Mouse (Mus musculus) limb, embryonic 14.5 days (tissue): ENCODE measurements around the gene Kank1. TPM values are rescaled to one million over a fixed set of nuclear protein-coding genes. Genes with fewer than 3 reads are reported as not detected.

ENCODE experiments used
- ATAC-seq: fragments of 200-750 bp; cut with Nextera tagmentation; 2 replicates; pipeline ENCODE4 v1.8.0; 2017; ENCODE audit warnings: low read depth, moderate number of reproducible peaks, moderate TSS enrichment; ENCODE audit not compliant: low FRiP score
- DNase-seq: peaks from one replicate; pipeline ENCODE4 v3.0.0-alpha.2; 2015; ENCODE audit warnings: low spot score
- H3K27ac ChIP-seq: fragments of 300-500 bp; sonication (generic); replicated peaks from 2 replicates; pipeline ENCODE4 v1.5.1; 2014; ENCODE audit warnings: low read depth, mild to moderate bottlenecking, low read length, moderate library complexity, mixed read lengths
- H3K27me3 ChIP-seq: fragments of 300-500 bp; sonication (generic); 2 replicates; pipeline ENCODE4 v1.6.1; 2014; ENCODE audit warnings: low read length, mixed read lengths; ENCODE audit not compliant: control insufficient read depth, insufficient read depth
- H3K36me3 ChIP-seq: fragments of 300-500 bp; sonication (generic); 2 replicates; pipeline ENCODE4 v1.6.1; 2014; ENCODE audit warnings: mild to moderate bottlenecking, low read length, moderate library complexity, mixed read lengths; ENCODE audit not compliant: control insufficient read depth, insufficient read depth
- H3K4me1 ChIP-seq: fragments of 300-500 bp; sonication (generic); 2 replicates; pipeline ENCODE4 v1.6.1; 2014; ENCODE audit warnings: antibody characterized with exemption, low read length, mixed read lengths; ENCODE audit not compliant: control insufficient read depth, insufficient read depth
- H3K4me2 ChIP-seq: fragments of 300-500 bp; sonication (generic); replicated peaks from 2 replicates; pipeline ENCODE4 v1.6.1; 2014; ENCODE audit warnings: low read depth, mild to moderate bottlenecking, low read length, moderate library complexity; ENCODE audit not compliant: severe bottlenecking
- H3K4me3 ChIP-seq: fragments of 300-500 bp; sonication (generic); replicated peaks from 2 replicates; pipeline ENCODE4 v1.5.1; 2014; ENCODE audit warnings: low read length
- H3K9ac ChIP-seq: fragments of 300-500 bp; sonication (generic); 2 replicates; pipeline ENCODE4 v1.6.1; 2014; ENCODE audit warnings: mild to moderate bottlenecking, low read depth, low read length, moderate library complexity; ENCODE audit not compliant: severe bottlenecking
- H3K9me3 ChIP-seq: fragments of 300-500 bp; sonication (generic); 2 replicates; pipeline ENCODE4 v1.6.1; 2016; ENCODE audit warnings: low read length; ENCODE audit not compliant: control insufficient read depth
- POLR2A ChIP-seq: fragments of 200-500 bp; IDR thresholded peaks from 2 replicates; pipeline ENCODE4 v1.8.0; 2012; ENCODE audit warnings: inconsistent platforms, mild to moderate bottlenecking, moderate library complexity, borderline replicate concordance; ENCODE audit not compliant: insufficient read depth, insufficient read length; ENCODE audit errors: extremely low read depth
- WGBS: fragments of 180-500 bp; shearing (Covaris S2); extraction: QIAGEN DNeasy Blood & Tissue Kit; methylation state at CpG from one replicate; pipeline ENCODE4 v1.1.7; 2014; 5-methylcytosine and 5-hydroxymethylcytosine counted together
- polyA plus RNA-seq, 2 experiments: library from polyadenylated mRNA; depleted of rRNA in 1 of 2; stranded (reverse) in 1 of 2; unstranded in 1 of 2; fragments of >200 nt; fragmentation: Nextera tagmentation in 1 of 2; extraction: Ambion mirVana in 1 of 2; gene quantifications; 2 replicates each; pipeline versions ENCODE4 v1.2.1 to v1.2.3; 2012 to 2014

The Kank1 gene
- polyA plus RNA-seq, 2 experiments = 26.0 to 38.2 TPM

DNA sequence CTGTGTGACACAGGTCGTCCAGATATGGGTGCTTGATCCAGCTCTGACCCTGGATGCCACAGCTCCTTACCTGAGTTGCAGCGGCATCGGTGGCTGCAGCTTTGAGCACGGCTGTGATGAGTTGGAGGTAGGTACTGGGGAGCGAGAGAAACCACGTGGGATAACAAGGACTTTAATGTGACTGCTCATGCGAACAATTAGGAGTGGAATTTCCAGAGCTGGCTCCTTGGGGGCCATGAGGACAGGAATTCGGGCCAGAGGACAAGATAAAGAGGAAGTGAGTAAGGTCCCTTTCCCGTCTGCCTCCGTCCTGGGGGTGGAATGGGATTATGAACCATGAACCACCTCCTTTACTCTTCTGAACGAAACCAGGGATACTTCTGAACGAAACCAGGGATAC lies 129.8 kb downstream of the Kank1 start:
- Histone ChIP-seq H3K9ac (no peak overlapping the region), H3K4me2 (no peak overlapping the region), H3K27me3 (no peaks in the 10 kb centered on the region), H3K4me3 (no peak overlapping the region), H3K36me3 (no peaks in the 10 kb centered on the region), H3K27ac (no peak overlapping the region), H3K9me3 (no peaks in the 10 kb centered on the region), H3K4me1 (peaks cover 5% of the 10 kb centered on the region; the same call in 1 of the 2 replicates)
- TF ChIP-seq POLR2A = no peak
- ATAC-seq (no peak), DNase-seq (no peak)
- WGBS = 72% methylated on average over 12 of the region's 12 CpGs

DNA sequence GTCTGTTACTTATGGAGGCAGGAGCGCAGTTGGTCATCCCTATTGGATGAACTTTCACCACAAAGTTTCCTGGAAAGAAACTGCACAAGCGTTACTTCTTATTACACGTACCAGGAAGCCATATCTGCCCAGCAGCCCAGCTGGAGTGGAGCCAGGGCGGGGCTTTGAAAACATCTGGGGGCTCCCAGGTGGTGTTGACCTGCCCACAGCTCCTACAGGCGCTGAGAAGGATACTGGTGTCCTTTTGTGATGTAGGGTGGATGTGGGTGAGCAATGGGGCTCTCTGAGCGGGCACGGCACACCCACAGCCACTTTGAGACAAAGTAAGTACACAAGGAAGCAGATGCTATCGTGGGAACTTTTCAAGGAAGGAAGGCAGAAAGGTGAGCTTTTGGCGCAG lies 133.7 kb downstream of the Kank1 start:
- ATAC-seq (no peak), DNase-seq (no peak)
- H3K4me2 ChIP-seq = no peak overlapping the region
- no peak overlapping the region for H3K27ac ChIP-seq
- no peak for TF ChIP-seq POLR2A
- no peaks in the 10 kb centered on the region for H3K36me3 ChIP-seq
- H3K4me3 ChIP-seq = no peak overlapping the region
- H3K9me3 ChIP-seq = no peaks in the 10 kb centered on the region
- H3K27me3 ChIP-seq = no peaks in the 10 kb centered on the region
- H3K9ac ChIP-seq = no peak overlapping the region
- H3K4me1 ChIP-seq = peaks cover 17% of the 10 kb centered on the region
- 91% methylated on average over 9 of the region's 9 CpGs for WGBS

DNA sequence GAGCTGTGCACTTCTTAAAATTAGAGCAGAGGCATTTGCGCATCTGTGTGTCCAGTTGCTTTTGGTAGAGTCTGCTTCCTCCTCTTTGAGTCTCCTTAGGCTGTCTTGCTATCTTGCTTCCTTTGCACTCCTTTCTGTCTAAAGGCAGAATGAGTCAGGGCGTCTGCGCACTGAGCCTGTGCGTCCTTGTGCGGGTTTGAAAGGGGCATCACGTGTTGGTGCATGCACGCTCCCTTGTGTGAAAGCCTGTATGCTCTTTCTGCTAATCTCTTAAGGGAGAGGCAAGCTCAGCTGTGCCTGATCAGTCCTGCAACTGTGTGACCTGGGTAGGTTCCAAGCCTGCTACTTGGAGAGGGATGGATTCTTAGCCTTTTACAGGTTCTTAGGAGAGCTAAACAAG lies 136.0 kb downstream of the Kank1 start:
- ATAC-seq = no peak
- H3K27ac ChIP-seq = no peak overlapping the region
- no peak overlapping the region for H3K4me3 ChIP-seq
- H3K4me2 ChIP-seq = no peak overlapping the region
- 77% methylated on average over 7 of the region's 7 CpGs for WGBS
- H3K4me1 ChIP-seq = peaks cover 24% of the 10 kb centered on the region
- no peak for DNase-seq
- TF ChIP-seq POLR2A = no peak
- no peaks in the 10 kb centered on the region for H3K9me3 ChIP-seq
- H3K36me3 ChIP-seq = no peaks in the 10 kb centered on the region
- no peaks in the 10 kb centered on the region for H3K27me3 ChIP-seq
- no peak overlapping the region for H3K9ac ChIP-seq

DNA sequence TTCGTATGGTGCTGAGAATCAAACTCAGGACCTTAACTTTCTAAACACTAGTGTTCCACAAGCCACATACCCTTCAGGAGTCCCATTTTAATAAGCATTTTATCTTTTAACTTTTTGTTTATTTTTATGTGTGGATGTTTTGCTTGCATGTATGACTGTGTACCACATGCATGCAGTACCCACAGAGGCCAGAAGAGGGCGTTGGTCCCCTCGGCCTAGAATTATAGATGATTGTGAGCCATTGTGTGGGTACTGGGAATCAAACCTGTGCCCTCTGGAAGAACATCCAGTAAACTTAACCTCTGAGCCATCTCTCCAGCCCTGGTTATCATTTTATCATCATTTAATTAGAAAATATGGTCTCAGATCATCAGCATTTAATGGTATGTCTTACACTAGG lies 136.8 kb downstream of the Kank1 start:
- 69% methylated on average over 3 of the region's 3 CpGs for WGBS
- no peak overlapping the region for H3K9ac ChIP-seq

DNA sequence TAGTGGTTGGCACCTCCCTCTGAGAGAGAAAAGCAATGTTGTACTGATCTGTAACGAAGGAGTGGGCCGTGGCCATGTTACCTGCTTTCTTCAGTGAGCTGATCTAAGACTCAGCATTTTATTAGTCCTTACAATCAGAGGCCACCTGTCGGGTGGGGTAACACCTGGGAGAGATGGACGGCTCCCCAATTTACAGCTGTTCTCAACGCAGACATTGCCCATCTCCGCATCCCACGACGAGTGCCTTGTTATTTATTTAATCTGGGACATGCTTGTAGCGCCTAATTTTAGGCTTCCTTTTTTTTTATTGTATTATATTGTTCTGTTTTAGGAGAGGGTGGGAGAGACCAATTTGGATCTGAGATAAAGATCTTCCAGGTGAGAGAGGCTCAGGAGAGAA lies 137.4 kb downstream of the Kank1 start:
- ATAC-seq (no peak), DNase-seq (no peak)
- Histone ChIP-seq H3K4me3 (no peak overlapping the region), H3K4me2 (no peak overlapping the region), H3K9ac (no peak overlapping the region), H3K27me3 (no peaks in the 10 kb centered on the region), H3K9me3 (no peaks in the 10 kb centered on the region), H3K27ac (0 out of 2 replicates have a peak overlapping the region, but pooled peaks have one; percentile 73), H3K36me3 (no peaks in the 10 kb centered on the region), H3K4me1 (peaks cover 24% of the 10 kb centered on the region)
- no peak for TF ChIP-seq POLR2A
- WGBS = 51% methylated on average over 9 of the region's 9 CpGs

More for the DNA sequence above, 136.8 kb downstream of the Kank1 start:
- no peaks in the 10 kb centered on the region for H3K36me3 ChIP-seq
- peaks cover 24% of the 10 kb centered on the region for H3K4me1 ChIP-seq
- no peak overlapping the region for H3K27ac ChIP-seq
- DNase-seq (no peak), ATAC-seq (no peak)
- no peak overlapping the region for H3K4me2 ChIP-seq
- H3K4me3 ChIP-seq = no peak overlapping the region
- no peaks in the 10 kb centered on the region for H3K9me3 ChIP-seq
- no peaks in the 10 kb centered on the region for H3K27me3 ChIP-seq
- TF ChIP-seq POLR2A = no peak

DNA sequence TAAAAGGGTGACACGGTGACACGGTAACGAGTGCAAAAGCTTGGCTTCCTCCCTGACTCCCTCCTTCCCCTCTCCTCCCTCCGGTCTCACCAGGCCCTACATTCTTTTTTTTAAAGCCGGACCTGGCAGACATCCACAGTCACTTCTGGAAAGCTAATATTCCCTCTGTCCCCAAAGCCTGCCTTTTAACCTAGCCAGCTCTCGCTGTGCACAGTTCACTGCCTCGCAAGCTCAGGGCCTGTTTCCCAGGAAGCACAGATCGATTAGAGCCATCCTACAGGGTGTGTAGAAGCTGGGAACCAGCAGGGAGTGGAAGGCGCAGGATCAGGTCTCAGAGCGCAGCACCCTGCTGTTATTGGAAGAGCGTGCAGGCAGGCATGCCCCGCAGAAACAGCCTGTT lies 138.2 kb downstream of the Kank1 start:
- Histone ChIP-seq H3K9ac (no peak overlapping the region; the same call in 1 of the 2 replicates), H3K36me3 (no peaks in the 10 kb centered on the region), H3K27ac (peak overlapping the region; percentile 73), H3K27me3 (no peaks in the 10 kb centered on the region), H3K4me3 (no peak overlapping the region), H3K4me1 (peaks cover 24% of the 10 kb centered on the region), H3K4me2 (no peak overlapping the region), H3K9me3 (no peaks in the 10 kb centered on the region)
- WGBS = 6% methylated on average over 12 of the region's 12 CpGs
- DNase-seq (peak; percentile 82), ATAC-seq (peak; percentile 86)
- TF ChIP-seq POLR2A = no peak
